Mouse (Mus musculus) brain, embryonic 18.5 days (tissue): ENCODE data around the gene Stard10.

ENCODE experiments used
- DNase-seq: peaks from one replicate; pipeline ENCODE4 v3.0.0-alpha.2; 2012; ENCODE audit warnings: low read depth, low spot score

The Stard10 gene

DNA sequence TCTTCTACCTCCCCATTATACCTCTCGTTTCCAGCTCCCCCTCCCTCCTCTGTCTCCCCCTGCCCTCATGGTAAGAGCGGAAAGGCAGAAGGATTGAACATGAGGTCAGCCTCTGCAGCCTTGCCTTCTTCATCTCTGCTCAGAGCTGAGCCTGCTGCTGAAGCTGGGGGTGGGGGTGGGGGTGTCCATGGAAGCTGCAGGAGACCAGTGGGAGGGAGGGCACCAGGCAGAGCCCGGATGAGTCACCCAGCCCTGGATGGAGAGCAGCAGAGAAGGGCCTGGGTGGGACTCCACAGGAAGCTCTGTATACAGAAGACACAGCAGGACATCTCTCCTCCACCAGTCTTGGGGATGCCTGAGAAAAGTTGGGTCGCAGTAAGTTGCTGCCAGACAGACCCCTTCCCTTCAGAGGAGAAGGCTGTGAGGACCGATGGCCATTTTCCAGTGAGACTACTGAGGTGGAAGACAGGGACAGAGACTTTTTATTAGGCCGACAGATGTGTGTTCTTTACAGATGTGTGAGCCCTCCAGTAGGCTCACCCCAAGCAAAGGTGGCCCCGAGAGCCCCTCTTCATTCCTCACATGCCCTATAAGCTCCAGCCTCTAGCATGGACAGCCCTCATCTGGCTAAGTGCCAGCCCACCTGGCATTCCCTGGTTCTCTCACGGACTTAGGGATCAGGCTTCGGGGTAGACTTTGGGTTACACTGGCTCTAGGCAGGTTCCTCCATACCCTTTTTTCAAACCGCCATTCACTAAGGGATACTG is 13.4 kb downstream of the Stard10 start:
- no peak for DNase-seq

DNA sequence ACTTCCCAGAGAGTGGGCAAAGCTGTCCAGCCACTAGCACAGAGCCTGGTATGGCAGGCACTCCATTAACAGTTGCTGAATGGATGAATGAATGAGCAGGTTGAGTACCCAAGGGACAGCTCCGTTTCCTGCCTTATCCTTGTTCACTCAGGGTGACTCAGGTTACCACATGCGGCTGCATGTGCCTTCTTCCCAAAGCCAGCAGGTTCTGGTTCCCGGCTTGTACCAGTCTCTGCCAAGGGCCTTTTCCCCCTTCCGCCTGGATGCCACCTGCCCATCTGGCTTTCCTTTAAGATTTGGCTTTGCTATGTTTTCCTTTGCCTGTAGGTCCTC is 13.9 kb downstream of the Stard10 start:
- no peak for DNase-seq

DNA sequence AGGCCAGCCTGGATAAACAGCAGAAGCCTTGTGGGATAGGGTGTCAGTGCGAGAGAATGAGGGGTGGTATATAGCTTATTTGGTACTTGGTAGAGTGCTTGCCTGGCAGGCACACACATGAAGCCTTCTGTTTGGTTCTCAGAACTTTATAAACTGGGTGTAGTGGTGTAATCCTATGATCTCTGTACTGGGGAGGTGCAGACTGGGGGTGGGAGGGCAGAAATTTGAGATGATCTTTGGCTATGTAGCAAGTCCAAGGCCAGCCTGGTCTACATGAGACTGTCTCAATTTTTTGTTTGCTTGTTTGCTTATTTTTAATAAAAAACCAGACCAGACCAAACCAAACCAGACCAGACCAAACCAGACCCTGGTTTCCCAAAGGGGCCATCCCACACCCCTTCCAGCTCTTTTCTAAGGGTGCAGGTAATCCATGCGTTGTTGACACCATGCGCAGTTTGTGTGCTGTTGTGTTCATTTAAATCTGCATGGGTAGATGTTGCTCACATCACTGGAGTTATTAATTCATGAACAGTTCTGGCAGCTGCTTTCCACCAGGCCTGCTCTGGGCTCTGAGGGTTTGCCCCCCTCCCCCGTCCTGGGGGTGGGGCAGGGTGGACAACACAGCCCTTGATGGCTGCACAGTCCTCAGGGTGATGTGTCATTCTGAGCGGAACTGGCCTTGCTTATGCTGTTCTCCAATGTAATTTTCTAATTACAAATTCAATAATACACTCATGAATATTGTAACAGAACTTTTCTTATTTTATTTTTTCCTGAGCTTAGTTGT is 15.4 kb downstream of the Stard10 start:
- no peak for DNase-seq

DNA sequence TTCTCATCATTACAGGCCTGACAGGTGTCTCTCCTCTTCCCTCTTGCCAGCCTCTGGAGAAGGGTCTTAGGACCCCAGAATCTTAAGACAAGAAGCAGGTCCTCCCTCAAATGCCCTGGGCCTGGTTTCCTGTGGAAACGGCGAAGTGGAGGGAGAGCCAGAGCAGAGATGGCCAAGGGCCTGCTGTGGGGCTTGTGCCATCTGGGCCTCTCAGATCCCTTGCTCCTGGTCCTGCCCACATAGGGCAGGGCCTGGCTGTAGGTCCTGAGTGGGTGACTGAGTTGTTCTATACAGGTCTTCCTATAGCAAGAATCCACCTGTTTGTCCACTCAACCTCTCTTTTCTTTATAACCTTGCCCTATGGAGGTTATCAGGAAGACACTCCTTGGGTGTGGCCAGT is 18.3 kb downstream of the Stard10 start:
- DNase-seq = no peak

DNA sequence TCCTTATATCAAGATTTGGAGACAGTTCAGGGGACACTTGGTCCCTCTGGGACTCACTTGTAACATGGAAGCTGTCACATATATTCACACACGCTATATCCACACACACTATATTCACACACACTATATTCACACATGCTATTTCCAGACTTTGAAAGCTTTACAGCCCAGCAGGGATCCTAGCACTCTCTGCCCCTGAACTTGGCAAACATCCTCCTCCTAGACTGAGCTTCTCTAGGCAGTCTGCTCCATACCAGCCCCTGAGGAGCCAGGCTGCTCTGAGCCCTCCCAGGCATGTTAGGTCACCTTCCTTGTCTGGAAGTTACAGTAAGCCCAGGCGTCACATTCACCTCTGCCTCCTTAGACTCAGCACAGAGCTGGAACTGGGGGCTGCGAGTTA is 19.8 kb downstream of the Stard10 start:
- no peak for DNase-seq

DNA sequence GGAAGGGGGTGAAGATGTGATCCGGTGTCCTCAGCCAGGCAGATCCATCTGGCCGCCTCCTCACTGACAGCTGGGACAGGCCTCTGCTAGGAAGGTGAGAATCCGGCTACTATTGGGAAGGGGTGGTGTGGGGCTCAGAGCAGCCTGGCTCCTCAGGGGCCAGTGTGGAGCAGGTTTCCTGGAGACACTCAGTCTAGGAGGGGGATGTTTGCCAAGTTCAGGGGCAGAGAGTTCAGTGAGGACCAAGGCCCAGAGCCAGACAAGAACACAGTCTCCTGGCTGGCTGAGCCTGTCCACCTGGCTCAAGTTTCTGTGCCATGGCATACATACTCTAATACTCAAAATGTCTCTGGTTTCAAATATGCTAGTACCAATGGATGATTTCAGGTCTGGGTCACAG is 20.5 kb downstream of the Stard10 start:
- DNase-seq = no peak

DNA sequence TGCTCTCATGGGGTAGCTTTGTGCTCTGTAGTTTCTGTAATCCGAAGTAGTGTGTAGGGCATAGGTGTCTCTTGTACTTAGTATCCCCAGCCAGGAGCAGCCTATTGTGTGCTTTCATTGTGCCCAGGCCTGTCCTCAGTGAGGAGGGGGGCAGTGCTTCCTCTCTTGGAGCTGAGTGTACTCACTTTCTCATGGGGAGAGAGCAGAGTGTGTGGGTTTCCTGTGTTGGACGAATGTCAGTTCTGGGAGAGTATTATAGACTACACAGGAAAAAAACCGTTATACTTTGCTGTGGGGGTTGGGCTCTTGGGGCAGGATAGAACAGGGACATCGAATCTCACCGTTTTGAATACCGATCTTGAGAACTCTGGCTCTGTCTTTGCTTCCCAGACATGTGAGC is 24.5 kb downstream of the Stard10 start:
- DNase-seq = no peak

DNA sequence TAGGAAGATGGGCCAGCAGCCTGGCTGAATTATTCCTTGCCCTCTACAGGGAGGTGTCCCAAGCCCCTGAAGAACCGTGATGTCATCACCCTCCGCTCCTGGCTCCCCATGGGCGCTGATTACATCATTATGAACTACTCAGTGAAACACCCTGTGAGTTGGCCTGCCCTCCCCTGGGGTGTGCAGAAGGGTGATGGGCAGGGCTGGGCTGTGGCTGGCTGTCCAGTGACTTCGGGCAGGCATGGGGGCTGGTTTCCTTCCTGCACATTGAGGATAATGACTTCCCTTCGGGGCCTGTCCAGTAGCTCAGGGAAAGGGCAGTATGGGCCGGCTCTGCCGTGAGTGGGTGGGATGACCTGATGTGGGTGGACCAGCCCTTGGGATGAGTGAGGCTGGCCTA is 26.2 kb downstream of the Stard10 start:
- no peak for DNase-seq

DNA sequence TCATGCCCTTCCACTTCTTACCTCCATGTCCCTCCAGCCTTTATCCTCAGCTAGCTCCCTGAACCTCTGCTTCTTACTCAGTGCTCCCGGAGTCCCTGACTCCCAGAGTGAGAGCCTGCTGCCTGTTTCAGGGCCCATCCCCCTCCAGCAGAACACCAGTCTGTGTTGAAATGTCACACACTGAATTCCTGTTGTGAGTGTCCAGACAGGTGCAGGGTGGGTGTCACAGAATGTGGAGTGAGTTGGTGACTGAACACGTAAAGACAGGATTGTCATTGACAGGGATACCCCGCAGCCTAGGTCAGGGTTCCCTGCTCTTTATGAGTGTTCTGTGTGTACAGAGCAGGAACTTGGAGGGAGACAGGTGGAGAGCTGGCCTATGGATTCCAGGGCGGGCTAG is 28.0 kb downstream of the Stard10 start:
- no peak for DNase-seq

DNA sequence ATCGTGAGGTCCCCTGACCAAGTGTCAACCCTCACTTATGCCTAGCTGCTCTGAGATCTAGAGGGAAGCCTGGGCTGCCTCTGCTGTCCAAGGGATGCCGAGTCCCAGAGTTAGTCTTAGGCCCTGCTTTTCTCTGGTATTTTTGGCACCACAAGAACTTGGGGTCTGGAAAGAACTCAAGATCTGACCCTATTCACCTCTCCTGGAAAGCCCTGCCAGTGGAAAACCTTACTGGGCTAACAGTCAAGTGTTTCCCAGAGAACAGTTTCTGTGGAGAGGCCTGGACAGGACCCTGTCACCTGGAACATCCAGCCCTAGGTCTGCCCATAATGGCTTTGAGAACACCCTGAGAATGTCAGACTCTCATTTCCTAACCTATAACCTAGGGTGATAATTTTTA is 30.1 kb downstream of the Stard10 start:
- no peak for DNase-seq

DNA sequence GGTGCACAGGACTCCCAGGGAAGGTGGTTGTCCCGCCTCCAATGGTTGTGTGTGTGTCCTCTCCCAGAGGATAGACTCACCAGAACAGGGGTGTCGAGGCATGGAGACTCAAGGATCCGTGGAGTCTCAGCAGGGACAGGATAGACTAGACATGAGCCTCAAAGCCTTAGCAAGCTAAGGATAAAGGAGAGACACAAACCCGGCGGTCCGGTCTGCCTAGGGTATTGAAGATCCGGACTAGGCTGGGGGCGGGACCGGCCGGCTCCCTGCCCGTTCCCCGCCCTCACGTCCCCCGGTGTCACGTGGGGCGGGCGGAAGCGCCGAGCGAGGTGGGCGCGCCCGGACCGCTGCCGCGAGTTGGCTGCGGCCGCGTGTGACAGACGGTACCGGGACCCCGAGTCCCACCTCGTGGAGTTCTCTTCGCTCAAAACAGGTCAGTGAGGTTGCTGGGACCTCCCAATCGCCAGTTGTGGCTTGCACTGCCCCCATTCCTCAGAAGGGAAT is 30.9 kb downstream of the Stard10 start, which contains the start of gene Arap1:
Gene Arap1 (plus strand): TSS at position 301 of the 504 bp plus-strand sequence.
- DNase-seq = no peak

DNA sequence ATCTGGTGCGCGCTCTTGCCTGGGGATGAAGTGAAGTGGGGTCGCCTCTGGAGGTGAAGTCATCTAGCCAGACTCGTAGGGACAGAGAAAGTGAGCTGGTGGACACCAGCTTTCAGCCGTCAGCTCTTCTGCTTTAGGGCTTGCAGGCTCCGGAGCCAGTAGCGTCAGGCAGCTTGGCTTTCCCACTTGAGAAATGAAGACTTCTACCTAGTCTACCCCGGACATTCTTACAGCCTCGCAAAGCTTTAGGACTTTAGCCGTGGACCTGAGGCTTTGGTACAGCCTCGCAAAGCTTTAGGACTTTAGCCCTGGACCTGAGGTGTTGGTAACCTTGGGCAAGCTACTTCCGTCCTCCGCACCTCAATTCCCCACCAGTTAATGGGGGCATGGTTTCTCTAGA is 31.4 kb downstream of the Stard10 start:
- no peak for DNase-seq

DNA sequence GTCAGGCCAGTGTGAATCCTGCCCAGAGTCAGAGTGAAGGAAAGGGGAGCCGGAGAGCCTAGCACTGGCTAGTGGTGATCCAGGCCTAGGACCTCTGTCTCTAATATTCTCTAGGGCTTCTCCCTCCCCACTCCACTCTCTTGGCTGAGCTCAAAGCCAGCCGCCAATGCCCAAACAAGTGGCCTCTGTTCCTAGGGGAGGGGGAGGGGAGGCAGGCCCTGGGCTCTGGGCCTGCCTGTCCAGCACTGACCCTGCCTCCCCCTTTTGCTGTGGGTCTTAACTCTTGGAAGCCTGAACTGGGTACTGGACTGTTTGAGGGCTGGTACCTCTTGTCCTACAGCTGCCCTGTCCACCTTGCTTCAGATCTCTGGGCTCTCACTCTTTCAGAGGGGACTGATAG is 33.0 kb downstream of the Stard10 start:
- DNase-seq = peak; percentile 24

DNA sequence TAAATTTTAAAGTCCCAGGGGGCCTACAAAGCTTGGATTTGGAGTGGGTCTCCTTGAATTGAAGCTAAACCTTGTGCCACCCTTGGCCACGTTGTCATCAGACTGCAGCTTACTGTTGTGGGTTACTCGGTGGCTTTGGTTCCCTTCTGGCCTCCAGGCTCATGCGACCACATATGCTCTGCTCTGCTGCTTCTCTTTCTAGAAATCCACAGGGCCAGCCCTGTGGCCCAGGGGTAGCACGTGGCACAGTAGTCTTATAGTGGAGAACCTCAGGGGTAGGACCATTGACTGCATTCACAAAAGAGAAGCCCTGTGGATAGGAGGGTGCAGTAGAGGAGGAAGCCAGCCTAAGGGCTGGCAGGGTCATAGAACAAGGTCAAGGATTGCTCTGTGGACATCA is 35.5 kb downstream of the Stard10 start:
- no peak for DNase-seq

DNA sequence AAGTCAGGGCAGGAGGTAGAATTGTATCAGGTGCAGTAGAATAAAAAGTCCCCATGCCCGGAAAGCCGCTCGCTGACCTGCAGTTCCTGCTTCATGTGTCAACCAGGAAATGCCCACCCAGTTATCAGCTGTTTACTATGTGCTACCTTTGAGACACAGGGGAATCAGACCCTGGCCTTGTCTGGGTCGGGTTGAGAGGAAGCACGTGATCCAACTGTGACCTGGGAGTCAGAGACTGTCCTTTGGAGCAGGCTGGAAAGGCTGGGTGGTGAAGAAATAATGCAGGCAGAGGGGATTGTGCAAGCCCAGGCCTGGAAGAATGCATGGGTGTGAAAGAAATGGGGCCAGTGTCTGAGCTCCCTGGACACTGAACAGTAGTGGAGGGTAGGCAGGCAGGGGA is 37.5 kb downstream of the Stard10 start:
- no peak for DNase-seq

DNA sequence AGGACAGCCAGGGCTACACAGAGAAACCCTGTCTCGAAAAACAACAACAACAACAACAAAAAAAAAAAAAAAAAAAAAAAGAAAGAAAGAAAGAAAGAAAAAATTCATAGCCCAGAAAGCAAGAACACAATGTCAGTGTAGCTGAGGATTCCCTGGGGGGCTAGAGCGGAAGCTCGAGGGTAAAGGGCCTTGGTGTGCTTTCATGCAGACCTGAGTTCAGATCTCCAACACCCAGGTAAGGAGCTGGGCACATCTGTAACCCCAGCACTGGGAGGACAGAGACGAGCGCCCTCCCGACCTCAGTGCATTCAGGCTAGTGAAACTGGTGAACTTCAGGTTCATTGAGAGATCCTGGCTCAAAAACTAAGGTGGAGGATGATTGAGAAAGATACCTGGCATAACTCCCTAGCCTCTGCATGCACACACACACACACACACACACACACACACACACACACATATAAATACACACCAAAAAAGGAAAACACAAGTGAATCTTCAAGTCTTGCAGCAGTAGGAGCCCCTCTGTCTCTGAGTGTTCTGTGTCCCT is 38.7 kb downstream of the Stard10 start:
- DNase-seq = no peak

DNA sequence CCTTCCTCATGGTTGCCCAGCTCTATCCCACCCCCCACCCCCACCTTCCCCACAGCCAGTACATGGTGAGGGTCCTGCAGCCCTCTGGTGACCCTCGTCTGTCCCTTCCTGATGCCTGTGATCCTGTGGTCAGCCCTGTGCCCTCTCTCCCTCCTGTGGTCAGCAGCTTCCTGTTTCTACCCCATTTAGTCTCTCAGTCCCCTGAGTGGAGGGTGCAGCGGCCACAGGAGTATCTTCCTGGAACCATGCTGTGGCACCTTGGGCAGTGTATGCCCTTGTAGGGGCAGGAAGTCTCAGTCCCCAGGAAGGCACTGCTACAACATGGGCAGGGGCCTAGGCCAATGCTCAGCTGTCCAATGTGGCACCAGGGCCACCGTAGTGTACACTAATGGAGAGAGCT is 40.0 kb downstream of the Stard10 start:
- DNase-seq = no peak

DNA sequence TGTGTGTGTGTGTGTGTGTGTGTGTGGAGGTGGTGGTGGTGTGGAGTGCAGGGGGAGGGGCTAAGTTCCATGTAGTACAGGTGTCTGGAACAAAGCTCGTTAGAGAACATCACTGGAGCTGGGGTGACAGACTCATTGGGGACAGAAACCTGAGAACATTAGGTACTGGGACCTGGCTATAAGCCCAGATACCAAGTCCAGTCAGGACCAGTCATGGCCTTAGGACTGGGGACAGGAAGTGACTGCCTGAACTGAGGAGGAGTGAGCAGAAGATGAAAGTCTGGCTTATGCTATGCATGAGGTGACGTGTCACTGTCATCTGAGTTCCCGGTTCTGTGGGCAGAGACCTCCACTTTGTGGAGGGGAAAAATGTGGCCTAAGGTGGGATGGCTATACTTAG is 43.5 kb downstream of the Stard10 start:
- DNase-seq = no peak

DNA sequence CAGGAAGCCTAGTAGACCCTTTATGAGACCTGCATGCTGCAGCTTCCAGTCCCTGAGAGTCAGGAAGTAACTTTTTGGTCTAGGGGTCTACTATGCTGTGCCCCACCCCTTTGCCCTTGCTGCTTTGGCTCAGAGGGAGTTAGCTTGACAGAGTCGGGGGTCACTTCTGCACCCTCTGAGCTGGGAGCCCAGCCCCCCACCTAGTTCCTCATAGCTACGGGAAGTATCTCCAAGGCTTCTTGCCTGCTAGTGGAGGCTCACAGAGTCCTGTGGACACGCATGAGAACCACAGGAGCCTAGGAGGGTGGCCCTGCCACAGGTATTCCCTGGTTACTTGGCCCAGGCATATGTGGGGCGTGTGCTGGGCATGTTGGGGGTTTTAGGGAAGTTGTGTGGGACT is 44.1 kb downstream of the Stard10 start:
- DNase-seq = no peak

DNA sequence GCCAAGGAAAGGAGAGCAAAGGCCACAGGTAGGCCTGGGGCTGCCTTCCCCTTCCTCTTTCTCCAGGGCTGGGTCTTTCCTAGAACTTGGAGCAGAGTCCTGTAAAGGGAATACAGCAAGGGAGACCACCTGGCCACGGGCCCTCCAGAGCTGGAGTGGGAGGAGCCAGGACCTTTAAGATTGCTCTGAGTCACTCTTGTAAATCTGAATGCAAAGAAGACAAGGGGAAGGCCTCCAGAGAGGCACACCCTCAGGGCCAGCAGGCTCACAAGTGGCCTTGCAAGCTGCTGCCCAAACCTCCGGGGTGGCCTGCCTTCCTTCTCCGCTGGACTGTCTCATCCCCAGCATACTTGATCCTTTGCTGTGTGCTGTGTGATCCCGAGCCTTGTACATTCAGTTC is 44.9 kb downstream of the Stard10 start:
- no peak for DNase-seq

DNA sequence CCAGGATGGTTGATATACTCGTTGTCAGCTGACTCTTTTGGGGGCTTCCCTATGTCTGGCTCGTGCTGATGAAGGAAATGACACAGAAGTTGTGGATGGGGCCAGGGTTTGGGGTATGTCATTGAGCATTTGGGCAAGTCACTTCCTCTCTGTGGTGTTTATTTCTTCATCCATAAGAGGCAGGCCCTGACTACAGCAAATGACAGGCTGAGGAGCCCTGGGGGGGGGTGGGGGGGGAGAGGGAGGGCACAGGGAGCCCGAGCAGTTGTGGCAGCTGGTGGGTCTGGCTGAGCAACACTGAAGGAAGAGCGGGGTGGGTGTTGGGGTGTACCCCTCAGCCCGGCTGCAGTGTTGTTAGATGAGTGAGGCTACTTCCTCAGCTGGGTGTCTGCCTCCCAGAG is 45.9 kb downstream of the Stard10 start:
- no peak for DNase-seq

DNA sequence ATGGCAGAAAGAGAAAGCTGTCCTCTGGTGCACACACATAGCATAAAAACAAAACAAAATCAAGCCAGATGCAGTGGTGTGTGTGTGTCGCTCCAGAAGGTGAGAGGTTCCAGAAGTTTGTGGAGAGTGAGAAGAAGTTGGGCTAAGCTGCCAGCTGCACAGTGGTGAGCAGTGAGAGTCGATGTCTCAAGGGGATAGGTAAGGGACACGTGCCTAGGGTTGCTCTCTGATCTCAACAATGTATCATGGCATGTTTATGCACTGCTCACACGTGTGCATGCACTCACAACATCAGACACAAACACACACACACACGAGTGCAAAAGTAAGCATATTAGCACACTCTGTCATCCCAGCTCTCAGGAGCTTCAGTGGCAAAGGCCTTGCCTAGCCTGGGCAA is 47.0 kb downstream of the Stard10 start:
- no peak for DNase-seq
